In the genomic region with DNA sequence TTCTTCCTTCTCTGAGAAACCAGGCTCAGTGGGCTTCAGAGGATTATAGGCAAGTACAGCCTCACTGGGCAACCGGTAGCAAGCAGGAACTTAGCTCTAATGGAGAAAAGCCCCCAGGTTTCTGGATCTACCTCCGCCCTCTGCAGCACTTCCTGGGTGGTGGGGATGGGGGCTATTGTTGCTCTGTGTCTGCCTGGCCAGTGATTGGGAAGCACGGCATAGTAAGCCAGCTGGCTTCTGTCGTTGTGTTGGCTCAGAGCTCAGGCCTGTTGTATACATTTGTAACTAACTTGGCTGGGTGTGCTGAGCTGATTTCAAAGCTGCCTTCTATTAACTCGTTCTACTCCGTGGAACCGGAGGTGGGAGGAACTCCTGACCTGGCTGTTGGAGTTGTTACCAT, we compare ENCODE assay signal across 10 mouse cellular contexts. TPM values are rescaled to one million over a fixed set of nuclear protein-coding genes. Genes with fewer than 3 reads are reported as not detected.
DNase-seq lines count a peak whose midpoint lies in the region; ATAC-seq and TF ChIP-seq lines count a peak whose summit lies in the region.
"Had no signal": no experiment of that assay in that cellular context is flagged by ENCODE, and none has a peak within 500 bp of the region (broad histone marks: within the 10 kb centered on the region; RNA-seq: fewer than 3 reads in every experiment).

No protein-coding gene starts in this region.

- TF ChIP-seq CTCF in intestine, postnatal 0 days (IDR thresholded peaks at IDR 0.05; ENCODE audit: low read depth), result no peak

- no peaks in the 10 kb centered on the region for H3K27me3 ChIP-seq in intestine, postnatal 0 days (replicated peaks; ENCODE audit: control insufficient read depth, insufficient read depth, low read length)

- no peak for ATAC-seq in intestine, postnatal 0 days
- no peak for ATAC-seq in megakaryocyte-erythroid progenitor cell, adult 5-6 weeks (replicated peaks; ENCODE audit: low FRiP score, low TSS enrichment, poor library complexity, severe bottlenecking)

- whole genome bisulfite sequencing in intestine, postnatal 0 days, result 24% methylated on average over 7 of the region's 7 CpGs

- DNase-seq in cerebellum, postnatal 10 days, result peak; percentile 83 to 89
- DNase-seq in cerebellum, adult 11-12 months, result no peak
- peak; percentile 32 for DNase-seq in layer of hippocampus, adult 9-11 months
- no peak for DNase-seq in layer of hippocampus, postnatal 25 days (ENCODE audit: extremely low spot score in 1 of 2, low spot score in 1 of 2)
- DNase-seq in Muller cell, postnatal 12 days (ENCODE audit: inconsistent ontology term), result peak; percentile 14
- DNase-seq in adrenal gland, adult 18-20 months (ENCODE audit: low spot score in 2 of 2), result no peak
- DNase-seq: cerebellum, adult 18-20 months had no signal

- H3K4me1 ChIP-seq in intestine, postnatal 0 days (replicated peaks; ENCODE audit: control insufficient read depth, insufficient read depth, low read length), result no peaks in the 10 kb centered on the region

- H3K4me2 ChIP-seq in intestine, postnatal 0 days (replicated peaks; ENCODE audit: low read depth), result peak overlapping the region; percentile 41

- H3K36me3 ChIP-seq in intestine, postnatal 0 days (ENCODE audit: control insufficient read depth, insufficient read depth), result no peaks in the 10 kb centered on the region

- H3K9me3 ChIP-seq in intestine, postnatal 0 days (ENCODE audit: control insufficient read depth), result no peaks in the 10 kb centered on the region

- no peak overlapping the region for H3K4me3 ChIP-seq in intestine, postnatal 0 days (ENCODE audit: low read depth, low read length)

- no peak overlapping the region for H3K27ac ChIP-seq in intestine, postnatal 0 days (ENCODE audit: low read depth, low read length)

- H3K9ac ChIP-seq in intestine, postnatal 0 days (ENCODE audit: low read depth, low read length), result no peak overlapping the region

RNA-seq across cellular contexts. Expression of a gene that starts 58.9 kb away (rescaled TPM):
- total RNA-seq in layer of hippocampus, postnatal 25 days (2021), result not detected
- 1.3 and 1.6 TPM in 2 replicates for polyA plus RNA-seq in intestine, postnatal 0 days (2015; fragmentation: Nextera tagmentation; extraction: Ambion mirVana)
- total RNA-seq in megakaryocyte-erythroid progenitor cell, adult 5-6 weeks (2014; fragmentation: Nextera tagmentation), result not detected in 2 replicates
- total RNA-seq in megakaryocyte-erythroid progenitor cell, adult 5-6 weeks (2017), result not detected in 2 replicates
- under 1 TPM in 1 of 2 experiments, not detected in 1; 0.17 TPM for total RNA-seq in adrenal gland, adult 18-20 months (2021)
- total RNA-seq: left cerebral cortex, postnatal 10 days had no signal

Comparison
In these comparisons a context has a peak if more than half of its experiments do, and no peak if none do; other contexts are left out.
1. DNase-seq: peak in cerebellum, postnatal 10 days (2 of 2), layer of hippocampus, adult 9-11 months (single experiment) and Muller cell, postnatal 12 days (single experiment); none in cerebellum, adult 11-12 months (single experiment), layer of hippocampus, postnatal 25 days (0 of 2) and adrenal gland, adult 18-20 months (0 of 2).